Mouse (Mus musculus): ENCODE measurements around the gene Prune1. TPM values are rescaled to one million over a fixed set of nuclear protein-coding genes. Genes with fewer than 3 reads are reported as not detected.
"Not testable (repeated sequence)": the region's sequence is repeated elsewhere in the genome, so short reads cannot be mapped to it uniquely, and the experiment has no call there.

The Prune1 gene
- polyA plus RNA-seq, 1 experiment from 2014 or later: 16.1 TPM

- 91% methylated on average over 1 of the region's 1 CpGs for WGBS
- H3K4me3 ChIP-seq (ENCODE audit: low read length): no peak overlapping the region
- no peak for ATAC-seq
- no peaks in the 10 kb centered on the region for H3K27me3 ChIP-seq (replicated peaks; ENCODE audit: control insufficient read depth, insufficient read depth, low read length)
- H3K4me1 ChIP-seq (ENCODE audit: control insufficient read depth, insufficient read depth, low read length): peaks cover 7% of the 10 kb centered on the region
- no peaks in the 10 kb centered on the region for H3K36me3 ChIP-seq (ENCODE audit: control insufficient read depth, insufficient read depth, low read length)
- H3K9me3 ChIP-seq (ENCODE audit: control insufficient read depth, low read length): no peaks in the 10 kb centered on the region
- no peak overlapping the region for H3K27ac ChIP-seq (ENCODE audit: low read length)
- H3K4me2 ChIP-seq (ENCODE audit: low read depth, low read length): no peak overlapping the region
- H3K9ac ChIP-seq (ENCODE audit: low read depth, low read length): no peak overlapping the region
Observed at GRCm38 (mm10) chr3:95213609-95213975, 68.3 kb downstream of the Prune1 start.

GRCm38 (mm10) chr3:95212889-95213608, 68.8 kb downstream of the Prune1 start:
- ATAC-seq; H3K27me3 ChIP-seq (replicated peaks; ENCODE audit: control insufficient read depth, insufficient read depth, low read length); H3K36me3 ChIP-seq (ENCODE audit: control insufficient read depth, insufficient read depth, low read length); H3K9ac ChIP-seq (ENCODE audit: low read depth, low read length); H3K4me2 ChIP-seq (ENCODE audit: low read depth, low read length); H3K4me3 ChIP-seq (ENCODE audit: low read length); H3K27ac ChIP-seq (ENCODE audit: low read length); H3K4me1 ChIP-seq (ENCODE audit: control insufficient read depth, insufficient read depth, low read length); H3K9me3 ChIP-seq (ENCODE audit: control insufficient read depth, low read length): not testable (repeated sequence)
- 97% methylated on average over 7 of the region's 10 CpGs for WGBS

GRCm38 (mm10) chr3:95210585-95210984, 71.3 kb downstream of the Prune1 start:
- H3K27ac ChIP-seq (ENCODE audit: low read length): no peak overlapping the region
- no peaks in the 10 kb centered on the region for H3K9me3 ChIP-seq (ENCODE audit: control insufficient read depth, low read length)
- H3K4me2 ChIP-seq (ENCODE audit: low read depth, low read length): no peak overlapping the region
- H3K36me3 ChIP-seq (ENCODE audit: control insufficient read depth, insufficient read depth, low read length): no peaks in the 10 kb centered on the region
- WGBS: 88% methylated on average over 2 of the region's 2 CpGs
- H3K27me3 ChIP-seq (replicated peaks; ENCODE audit: control insufficient read depth, insufficient read depth, low read length): no peaks in the 10 kb centered on the region
- no peak for ATAC-seq
- H3K9ac ChIP-seq (ENCODE audit: low read depth, low read length): no peak overlapping the region
- no peak overlapping the region for H3K4me3 ChIP-seq (ENCODE audit: low read length)
- H3K4me1 ChIP-seq (ENCODE audit: control insufficient read depth, insufficient read depth, low read length): 0 out of 2 replicates have a peak, but pooled peaks cover 3% of the 10 kb centered on the region

GRCm38 (mm10) chr3:95208286-95208685, 73.6 kb downstream of the Prune1 start:
- H3K4me3 ChIP-seq (ENCODE audit: low read length): no peak overlapping the region
- H3K9me3 ChIP-seq (ENCODE audit: control insufficient read depth, low read length): no peaks in the 10 kb centered on the region
- H3K9ac ChIP-seq (ENCODE audit: low read depth, low read length): no peak overlapping the region
- 84% methylated on average over 4 of the region's 4 CpGs for WGBS
- H3K27me3 ChIP-seq (replicated peaks; ENCODE audit: control insufficient read depth, insufficient read depth, low read length): no peaks in the 10 kb centered on the region
- H3K36me3 ChIP-seq (ENCODE audit: control insufficient read depth, insufficient read depth, low read length): peaks cover under 1% of the 10 kb centered on the region
- no peaks in the 10 kb centered on the region for H3K4me1 ChIP-seq (ENCODE audit: control insufficient read depth, insufficient read depth, low read length)
- no peak overlapping the region for H3K27ac ChIP-seq (ENCODE audit: low read length)
- ATAC-seq: no peak
- H3K4me2 ChIP-seq (ENCODE audit: low read depth, low read length): no peak overlapping the region

GRCm38 (mm10) chr3:95203880-95204279, 78.0 kb downstream of the Prune1 start:
- Histone ChIP-seq H3K27ac (ENCODE audit: low read length) (no peak overlapping the region), H3K9ac (ENCODE audit: low read depth, low read length) (no peak overlapping the region), H3K27me3 (replicated peaks; ENCODE audit: control insufficient read depth, insufficient read depth, low read length) (no peaks in the 10 kb centered on the region), H3K4me2 (ENCODE audit: low read depth, low read length) (no peak overlapping the region), H3K4me1 (ENCODE audit: control insufficient read depth, insufficient read depth, low read length) (no peaks in the 10 kb centered on the region), H3K36me3 (ENCODE audit: control insufficient read depth, insufficient read depth, low read length) (peaks cover 12% of the 10 kb centered on the region), H3K4me3 (ENCODE audit: low read length) (no peak overlapping the region), H3K9me3 (ENCODE audit: control insufficient read depth, low read length) (no peaks in the 10 kb centered on the region)
- no peak for ATAC-seq
- WGBS: 91% methylated on average over 6 of the region's 6 CpGs

Other genes with a start within 250 kb of the Prune1 start
- 196 and 226 TPM in 2 replicates for gene Psmd4, start 239.5 kb downstream of the Prune1 start, polyA plus RNA-seq (2015; fragmentation: Nextera tagmentation; extraction: Ambion mirVana)
- gene Pip5k1a, start 175.1 kb downstream of the Prune1 start, polyA plus RNA-seq (2015; fragmentation: Nextera tagmentation; extraction: Ambion mirVana): 14.5 and 15.5 TPM in 2 replicates
- gene Vps72, start 171.1 kb downstream of the Prune1 start, polyA plus RNA-seq (2015; fragmentation: Nextera tagmentation; extraction: Ambion mirVana): 110 and 120 TPM in 2 replicates
- 1.1 and 1.2 TPM in 2 replicates for gene Tmod4, start 157.6 kb downstream of the Prune1 start, polyA plus RNA-seq (2015; fragmentation: Nextera tagmentation; extraction: Ambion mirVana)
- 56.9 and 62.2 TPM in 2 replicates for gene Scnm1, start 148.1 kb downstream of the Prune1 start, polyA plus RNA-seq (2015; fragmentation: Nextera tagmentation; extraction: Ambion mirVana)
- gene Lysmd1, start 148.0 kb downstream of the Prune1 start, polyA plus RNA-seq (2015; fragmentation: Nextera tagmentation; extraction: Ambion mirVana): 9.8 and 11.0 TPM in 2 replicates
- 4.9 and 5.3 TPM in 2 replicates for gene Tnfaip8l2, start 139.7 kb downstream of the Prune1 start, polyA plus RNA-seq (2015; fragmentation: Nextera tagmentation; extraction: Ambion mirVana)
- gene Sema6c, start 121.6 kb downstream of the Prune1 start, polyA plus RNA-seq (2015; fragmentation: Nextera tagmentation; extraction: Ambion mirVana): 1.1 and 2.3 TPM in 2 replicates
- 5.7 and 6.0 TPM in 2 replicates for gene Gabpb2, start 64.2 kb downstream of the Prune1 start, polyA plus RNA-seq (2015; fragmentation: Nextera tagmentation; extraction: Ambion mirVana)
- 67.8 and 73.8 TPM in 2 replicates for gene Cdc42se1, start 53.3 kb downstream of the Prune1 start, polyA plus RNA-seq (2015; fragmentation: Nextera tagmentation; extraction: Ambion mirVana)
- gene Mllt11, start 49.9 kb downstream of the Prune1 start, polyA plus RNA-seq (2015; fragmentation: Nextera tagmentation; extraction: Ambion mirVana): 15.0 and 15.5 TPM in 2 replicates
- gene Gm128, start 40.5 kb downstream of the Prune1 start, polyA plus RNA-seq (2015; fragmentation: Nextera tagmentation; extraction: Ambion mirVana): 0.17 and 0.29 TPM in 2 replicates
- gene Bnipl, start 30.9 kb downstream of the Prune1 start, polyA plus RNA-seq (2015; fragmentation: Nextera tagmentation; extraction: Ambion mirVana): 0.51 and 0.72 TPM in 2 replicates
- gene Mindy1, start 731 bp downstream of the Prune1 start, polyA plus RNA-seq (2015; fragmentation: Nextera tagmentation; extraction: Ambion mirVana): 39.8 and 41.4 TPM in 2 replicates
- 1.9 and 2.0 TPM in 2 replicates for gene Anxa9, start 25.1 kb upstream of the Prune1 start, polyA plus RNA-seq (2015; fragmentation: Nextera tagmentation; extraction: Ambion mirVana)
- gene Cers2, start 32.7 kb upstream of the Prune1 start, polyA plus RNA-seq (2015; fragmentation: Nextera tagmentation; extraction: Ambion mirVana): 165 and 168 TPM in 2 replicates
- 24.6 and 24.8 TPM in 2 replicates for gene Setdb1, start 75.1 kb upstream of the Prune1 start, polyA plus RNA-seq (2015; fragmentation: Nextera tagmentation; extraction: Ambion mirVana)
- gene 4930558C23Rik, start 120.8 kb upstream of the Prune1 start, polyA plus RNA-seq (2015; fragmentation: Nextera tagmentation; extraction: Ambion mirVana): not detected in 2 replicates
- 30.8 and 31.9 TPM in 2 replicates for gene Arnt, start 152.3 kb upstream of the Prune1 start, polyA plus RNA-seq (2015; fragmentation: Nextera tagmentation; extraction: Ambion mirVana)
- gene Ctsk, start 217.2 kb upstream of the Prune1 start, polyA plus RNA-seq (2015; fragmentation: Nextera tagmentation; extraction: Ambion mirVana): 8.0 and 8.7 TPM in 2 replicates
- gene Ctss, start 244.7 kb upstream of the Prune1 start, polyA plus RNA-seq (2015; fragmentation: Nextera tagmentation; extraction: Ambion mirVana): 33.5 and 34.7 TPM in 2 replicates

Measured in intestine, embryonic 16.5 days (tissue).